Comparison of ENCODE assay signal across 8 mouse cellular contexts in the genomic region with DNA sequence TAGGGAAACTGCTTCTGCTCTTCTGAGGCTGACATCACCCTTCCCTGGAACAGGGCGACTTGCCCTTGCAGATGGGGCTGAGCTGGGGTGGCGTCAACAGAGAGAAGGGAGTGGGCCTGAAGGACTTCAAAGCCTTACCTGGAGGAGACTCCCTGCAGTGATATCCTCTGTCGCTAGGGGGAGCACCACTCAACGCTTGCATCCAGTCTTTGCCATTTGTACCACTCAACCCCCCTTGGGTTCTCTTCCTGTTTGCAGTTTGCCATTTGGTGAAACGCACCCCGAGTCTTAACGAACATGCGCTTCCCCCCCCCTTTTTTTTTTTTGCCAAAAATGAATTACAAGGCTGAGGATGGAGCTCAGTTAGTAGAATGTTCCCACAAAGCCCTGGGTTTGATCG. TPM values are rescaled to one million over a fixed set of nuclear protein-coding genes. Genes with fewer than 3 reads are reported as not detected.
DNase-seq lines count a peak whose midpoint lies in the region; ATAC-seq lines count a peak whose summit lies in the region.
"Had no signal": no experiment of that assay in that cellular context is flagged by ENCODE, and none has a peak within 500 bp of the region (broad histone marks: within the 10 kb centered on the region; RNA-seq: fewer than 3 reads in every experiment).

No protein-coding gene starts in this region.

- no peak overlapping the region for H3K4me3 ChIP-seq in heart, embryonic 16.5 days (ENCODE audit: low read length)
- H3K4me3 ChIP-seq: liver, embryonic 15.5 days had no signal

- DNase-seq in ES-CJ7 (ENCODE audit: low read depth, low spot score) = peak; percentile 91
- peak; percentile 64 to 69 for DNase-seq in adrenal gland, adult 18-20 months (ENCODE audit: low spot score in 2 of 2)
- peak; percentile 74 for DNase-seq in embryo, embryonic 11 days
- DNase-seq in layer of hippocampus, postnatal 14 days (ENCODE audit: low spot score in 2 of 2) = peak; percentile 66 to 75
- DNase-seq in lung, postnatal 36 days = peak; percentile 90
- peak; percentile 41 for DNase-seq in skeletal muscle tissue, adult 2 months (ENCODE audit: low read depth, low spot score)

- ATAC-seq in heart, embryonic 16.5 days (replicated peaks; ENCODE audit: extremely low read depth, insufficient read depth, low FRiP score) = 0 out of 2 replicates have a peak, but pooled peaks have one; percentile 37

- H3K4me2 ChIP-seq in heart, embryonic 16.5 days (ENCODE audit: low read depth, low read length) = no peak overlapping the region
- H3K4me2 ChIP-seq: liver, embryonic 15.5 days had no signal

- H3K9me3 ChIP-seq in heart, embryonic 16.5 days (replicated peaks; ENCODE audit: control insufficient read depth, low read length) = peaks cover 6% of the 10 kb centered on the region
- H3K9me3 ChIP-seq: liver, embryonic 15.5 days had no signal

- H3K4me1 ChIP-seq in heart, embryonic 16.5 days (ENCODE audit: control insufficient read depth, insufficient read depth, low read length) = no peaks in the 10 kb centered on the region
- H3K4me1 ChIP-seq: liver, embryonic 15.5 days had no signal

- H3K27me3 ChIP-seq in heart, embryonic 16.5 days (ENCODE audit: control insufficient read depth, insufficient read depth, low read length) = no peaks in the 10 kb centered on the region
- H3K27me3 ChIP-seq: liver, embryonic 15.5 days had no signal

- no peak overlapping the region for H3K27ac ChIP-seq in heart, embryonic 16.5 days (ENCODE audit: low read length)
- H3K27ac ChIP-seq: liver, embryonic 15.5 days had no signal

- H3K36me3 ChIP-seq in heart, embryonic 16.5 days (ENCODE audit: control insufficient read depth, insufficient read depth) = no peaks in the 10 kb centered on the region

- H3K9ac ChIP-seq in heart, embryonic 16.5 days (ENCODE audit: low read length) = no peak overlapping the region
- H3K9ac ChIP-seq: liver, embryonic 15.5 days had no signal

- 15% methylated on average over 9 of the region's 9 CpGs for WGBS in heart, embryonic 16.5 days

RNA-seq across cellular contexts. Expression of gene Bco1, which starts 11.9 kb away (rescaled TPM):
- total RNA-seq in adrenal gland, adult 18-20 months (2021) = under 1 TPM in 1 of 2 experiments, not detected in 1; 0.42 TPM
- 0.07 TPM in 1 of 2 replicates, not detected in the other for polyA plus RNA-seq in heart, embryonic 16.5 days (2015; fragmentation: Nextera tagmentation; extraction: Ambion mirVana)
- not detected for total RNA-seq in layer of hippocampus, postnatal 14 days (2021)

RNA-seq across cellular contexts. Expression of gene Pkd1l2, which starts 25.3 kb away (rescaled TPM):
- 1 to 10 TPM; 1.0 to 2.9 TPM for total RNA-seq in adrenal gland, adult 18-20 months (2021)
- polyA plus RNA-seq in heart, embryonic 16.5 days (2015; fragmentation: Nextera tagmentation; extraction: Ambion mirVana) = not detected in 2 replicates
- under 1 TPM; 0.14 TPM for total RNA-seq in layer of hippocampus, postnatal 14 days (2021)
- polyA plus RNA-seq: liver, embryonic 15.5 days had no signal

RNA-seq across cellular contexts. Expression of gene Gan, which starts 50.4 kb away (rescaled TPM):
- 10 to 100 TPM in 1 of 2 experiments, 1 to 10 TPM in 1; 7.4 to 13.2 TPM for total RNA-seq in adrenal gland, adult 18-20 months (2021)
- 0.87 and 1.0 TPM in 2 replicates for polyA plus RNA-seq in heart, embryonic 16.5 days (2015; fragmentation: Nextera tagmentation; extraction: Ambion mirVana)
- 10 to 100 TPM; 17.6 to 18.6 TPM for total RNA-seq in layer of hippocampus, postnatal 14 days (2021)

Comparison
In these comparisons a context has a peak if more than half of its experiments do, and no peak if none do; other contexts are left out.
1. DNase-seq: peak in every context shown above with its lines; median percentile 91 in ES-CJ7; 90 in lung, postnatal 36 days; 74 in embryo, embryonic 11 days; 70 in layer of hippocampus, postnatal 14 days; 66 in adrenal gland, adult 18-20 months; 41 in skeletal muscle tissue, adult 2 months.